Mouse (Mus musculus) lung, adult 10 weeks (tissue): ENCODE data around the gene Apob. TPM values are rescaled to one million over a fixed set of nuclear protein-coding genes. Genes with fewer than 3 reads are reported as not detected.

Experiments used
- polyA plus RNA-seq: library from polyadenylated mRNA; stranded (reverse); fragments of 350-450 nt; fragmentation: Illumina TruSeq; extraction: RNeasy Lipid Tissue Mini Kit (QIAGEN cat#74804); gene quantifications from one replicate; pipeline ENCODE4 v1.2.3, GENCODE M21; 2014; ENCODE audit warnings: low read depth, low replicate concordance; ENCODE audit not compliant: insufficient read depth

Gene Apob
- 0.77 TPM for polyA plus RNA-seq

DNA sequence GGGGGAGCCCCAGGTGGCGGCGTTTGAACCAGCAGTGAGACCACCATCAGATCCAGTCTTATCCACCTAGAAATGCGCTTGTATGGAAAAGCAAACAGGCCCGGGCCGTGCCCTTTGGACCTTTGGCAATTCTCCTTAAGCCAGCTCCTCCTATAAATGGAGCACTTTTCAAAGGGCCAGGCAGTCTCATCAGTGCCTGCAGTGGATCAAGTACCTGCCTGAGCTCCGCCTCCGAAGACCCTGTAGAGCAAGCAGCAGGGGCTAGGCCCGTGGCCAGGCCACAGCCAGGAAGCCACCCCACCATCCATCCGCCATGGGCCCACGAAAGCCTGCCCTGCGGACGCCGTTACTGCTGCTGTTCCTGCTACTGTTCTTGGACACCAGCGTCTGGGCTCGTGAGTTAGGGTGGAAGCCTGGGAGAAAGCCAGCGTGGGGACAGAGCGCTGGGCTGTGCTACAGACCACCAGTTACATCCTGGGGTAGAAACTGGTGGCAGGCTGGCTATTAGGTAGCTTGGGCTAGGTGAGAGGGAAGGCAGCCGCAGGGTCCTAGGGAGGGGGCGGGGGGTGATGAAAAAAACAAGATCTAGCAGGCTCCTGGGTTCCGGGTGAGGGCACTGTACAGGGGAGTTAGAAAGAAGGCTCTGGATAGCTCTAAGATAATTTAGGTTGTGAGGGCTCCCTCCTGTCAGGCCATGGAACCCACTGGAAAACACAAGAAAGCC is at the start of gene Apob:
Apob (plus strand) TSS at position 183 of the 724 bp plus-strand sequence.

Other genes with a start within 250 kb of the Apob start
- gene Ldah, start 230.5 kb downstream of the Apob start, polyA plus RNA-seq, result 17.5 TPM